Comparison of ENCODE assay signal across 8 mouse cellular contexts in the genomic region with DNA sequence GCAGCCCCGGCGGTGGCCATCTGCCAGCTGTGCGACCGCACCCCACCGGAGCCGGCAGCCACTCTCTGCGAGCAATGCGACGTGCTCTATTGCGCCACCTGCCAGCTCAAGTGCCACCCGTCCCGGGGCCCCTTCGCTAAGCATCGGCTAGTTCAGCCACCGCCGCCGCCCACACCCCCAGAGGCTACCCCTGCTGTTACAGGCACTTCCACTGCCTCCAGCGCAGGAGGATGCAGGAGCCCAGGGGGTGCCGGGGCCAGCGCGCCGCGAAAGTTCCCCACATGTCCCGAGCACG. TPM values are rescaled to one million over a fixed set of nuclear protein-coding genes. Genes with fewer than 3 reads are reported as not detected.
DNase-seq lines count a peak whose midpoint lies in the region; ATAC-seq and TF ChIP-seq lines count a peak whose summit lies in the region.

No protein-coding gene starts in this region.

- no peak overlapping the region for H3K27ac ChIP-seq in heart, embryonic 11.5 days (ENCODE audit: low read depth, low read length)
- no peak overlapping the region for H3K27ac ChIP-seq in liver, embryonic 14.5 days
- peak overlapping the region; percentile 98 for H3K27ac ChIP-seq in neural tube, embryonic 15.5 days (replicated peaks)
- H3K27ac ChIP-seq in thymus, adult 2 months (ENCODE audit: control insufficient read depth, insufficient read depth, low read length): no peak overlapping the region

- under 1% methylated on average over 25 of the region's 25 CpGs for WGBS in heart, embryonic 11.5 days (ENCODE audit: insufficient replicate concordance)
- under 1% methylated on average over 19 of the region's 25 CpGs for WGBS in liver, embryonic 14.5 days (ENCODE audit: insufficient replicate concordance)
- WGBS in neural tube, embryonic 15.5 days: 0% methylated on average over 21 of the region's 25 CpGs
- WGBS in thymus, adult 2 months: 2% methylated on average over 25 of the region's 25 CpGs

- H3K4me1 ChIP-seq in heart, embryonic 11.5 days (ENCODE audit: control insufficient read depth, insufficient read depth, low read length): peaks cover 17% of the 10 kb centered on the region
- 0 out of 4 replicates have a peak, but pooled peaks cover 0 to 3% of the 10 kb centered on the region in 2 experiments for H3K4me1 ChIP-seq in liver, embryonic 14.5 days (replicated peaks; ENCODE audit: control insufficient read depth in 2 of 2, insufficient read depth in 2 of 2, low read length in 1 of 2)
- peaks cover 78% of the 10 kb centered on the region for H3K4me1 ChIP-seq in neural tube, embryonic 15.5 days
- peaks cover 21% of the 10 kb centered on the region for H3K4me1 ChIP-seq in thymus, adult 2 months (replicated peaks; ENCODE audit: control insufficient read depth, insufficient read depth, low read length)

- no peak for TF ChIP-seq POLR2A in thymus, adult 2 months (IDR thresholded peaks at IDR 0.05; ENCODE audit: control insufficient read depth, extremely low read depth, insufficient read depth, low read length, poor library complexity)

- H3K36me3 ChIP-seq in heart, embryonic 11.5 days (ENCODE audit: control insufficient read depth, insufficient read depth, low read length): no peaks in the 10 kb centered on the region
- H3K36me3 ChIP-seq in liver, embryonic 14.5 days (replicated peaks; ENCODE audit: control insufficient read depth, insufficient read depth, low read depth): no peaks in the 10 kb centered on the region
- H3K36me3 ChIP-seq in neural tube, embryonic 15.5 days: no peaks in the 10 kb centered on the region
- H3K36me3 ChIP-seq in thymus, adult 2 months (ENCODE audit: control insufficient read depth, insufficient read depth, low read length): no peaks in the 10 kb centered on the region

- H3K9ac ChIP-seq in heart, embryonic 11.5 days (ENCODE audit: low read depth, low read length): no peak overlapping the region
- no peak overlapping the region for H3K9ac ChIP-seq in liver, embryonic 14.5 days (replicated peaks)
- H3K9ac ChIP-seq in neural tube, embryonic 15.5 days (replicated peaks): peak overlapping the region; percentile 64

- peak overlapping the region; percentile 66 for H3K4me3 ChIP-seq in heart, embryonic 11.5 days (ENCODE audit: low read depth, low read length)
- no peak overlapping the region for H3K4me3 ChIP-seq in liver, embryonic 14.5 days (ENCODE audit: insufficient read depth in 1 of 2, low read depth in 2 of 2, low read length in 2 of 2)
- H3K4me3 ChIP-seq in neural tube, embryonic 15.5 days (replicated peaks): peak overlapping the region; percentile 77
- H3K4me3 ChIP-seq in thymus, adult 2 months (ENCODE audit: control insufficient read depth, insufficient read depth, low read length): no peak overlapping the region

- peak; percentile 39 for TF ChIP-seq CTCF in liver, embryonic 14.5 days (IDR thresholded peaks at IDR 0.05; ENCODE audit: low read depth)
- TF ChIP-seq CTCF in thymus, adult 2 months (IDR thresholded peaks at IDR 0.05; ENCODE audit: borderline replicate concordance, control insufficient read depth, extremely low read depth, insufficient read depth, low read length, poor library complexity): no peak

- ATAC-seq in heart, embryonic 11.5 days (replicated peaks; ENCODE audit: insufficient number of reproducible peaks, low FRiP score, low TSS enrichment): no peak
- ATAC-seq in liver, embryonic 14.5 days (ENCODE audit: insufficient read depth): no peak
- ATAC-seq in neural tube, embryonic 15.5 days (ENCODE audit: low FRiP score): peak; percentile 18

- H3K27me3 ChIP-seq in heart, embryonic 11.5 days (ENCODE audit: control insufficient read depth, insufficient read depth, low read length): peaks cover 52% of the 10 kb centered on the region
- H3K27me3 ChIP-seq in liver, embryonic 14.5 days (ENCODE audit: control insufficient read depth, insufficient read depth, low read length): peaks cover 56% of the 10 kb centered on the region
- no peaks in the 10 kb centered on the region for H3K27me3 ChIP-seq in neural tube, embryonic 15.5 days (replicated peaks)
- peaks cover 16% of the 10 kb centered on the region for H3K27me3 ChIP-seq in thymus, adult 2 months (ENCODE audit: control insufficient read depth, insufficient read depth, low read length)

- H3K4me2 ChIP-seq in heart, embryonic 11.5 days: peak overlapping the region; percentile 99
- no peak overlapping the region; the same call in 1 of the 2 replicates for H3K4me2 ChIP-seq in liver, embryonic 14.5 days (ENCODE audit: low read depth)
- peak overlapping the region; percentile 69 for H3K4me2 ChIP-seq in neural tube, embryonic 15.5 days

- no peaks in the 10 kb centered on the region for H3K9me3 ChIP-seq in heart, embryonic 11.5 days (replicated peaks; ENCODE audit: control insufficient read depth, low read length)
- no peaks in the 10 kb centered on the region for H3K9me3 ChIP-seq in liver, embryonic 14.5 days (ENCODE audit: control insufficient read depth, low read length)
- H3K9me3 ChIP-seq in neural tube, embryonic 15.5 days (replicated peaks): no peaks in the 10 kb centered on the region

- DNase-seq in kidney, adult 18-20 months: peak; percentile 56
- no peak for DNase-seq in kidney, adult 11 months
- DNase-seq in cerebellum, postnatal 36 days: peak; percentile 90
- peak; percentile 68 for DNase-seq in kidney, postnatal 10 days
- DNase-seq in liver, embryonic 14.5 days (ENCODE audit: low read depth in 3 of 3, low spot score in 3 of 3): no peak
- DNase-seq in thymus, adult 2 months: peak; percentile 54

- no peak for TF ChIP-seq EP300 in liver, embryonic 14.5 days (IDR thresholded peaks at IDR 0.05; ENCODE audit: low read depth)

RNA-seq across cellular contexts. Expression of gene Trim67, which starts 1.5 kb away (rescaled TPM):
- 0.07 and 0.15 TPM in 2 replicates for polyA plus RNA-seq in heart, embryonic 11.5 days (2014; fragmentation: Nextera tagmentation; extraction: Ambion mirVana)
- 0.03 and 0.11 TPM in 2 replicates for polyA plus RNA-seq in liver, embryonic 14.5 days (2012; rRNA removed)
- polyA plus RNA-seq in liver, embryonic 14.5 days (2014; fragmentation: Nextera tagmentation; extraction: Ambion mirVana): 0.03 and 0.05 TPM in 2 replicates
- polyA plus RNA-seq in neural tube, embryonic 15.5 days (2015; fragmentation: Nextera tagmentation; extraction: Ambion mirVana): 23.6 and 28.3 TPM in 2 replicates
- 0.26 TPM in 2 replicates for polyA plus RNA-seq in thymus, adult 2 months (2012; rRNA removed)

RNA-seq across cellular contexts. Expression of gene Fam89a, which starts 42.8 kb away (rescaled TPM):
- polyA plus RNA-seq in heart, embryonic 11.5 days (2014; fragmentation: Nextera tagmentation; extraction: Ambion mirVana): 2.4 and 3.1 TPM in 2 replicates
- polyA plus RNA-seq in liver, embryonic 14.5 days (2012; rRNA removed): 2.0 and 2.2 TPM in 2 replicates
- 2.5 and 2.7 TPM in 2 replicates for polyA plus RNA-seq in liver, embryonic 14.5 days (2014; fragmentation: Nextera tagmentation; extraction: Ambion mirVana)
- polyA plus RNA-seq in neural tube, embryonic 15.5 days (2015; fragmentation: Nextera tagmentation; extraction: Ambion mirVana): 3.8 and 5.1 TPM in 2 replicates
- polyA plus RNA-seq in thymus, adult 2 months (2012; rRNA removed): 14.2 and 15.5 TPM in 2 replicates

Comparison
In these comparisons a context has a peak if more than half of its experiments do, and no peak if none do; other contexts are left out.
1. DNase-seq: peak in kidney, adult 18-20 months (single experiment), cerebellum, postnatal 36 days (2 of 2), kidney, postnatal 10 days (single experiment) and thymus, adult 2 months (single experiment); none in kidney, adult 11 months (single experiment) and liver, embryonic 14.5 days (0 of 3).
2. H3K4me3 ChIP-seq: peak in heart, embryonic 11.5 days (single experiment) and neural tube, embryonic 15.5 days (single experiment); none in liver, embryonic 14.5 days (0 of 2) and thymus, adult 2 months (single experiment).
3. RNA of gene Trim67, which starts 1.5 kb away (polyA plus RNA-seq): 23.6 to 28.3 TPM in neural tube, embryonic 15.5 days; 0.26 TPM in thymus, adult 2 months, 0.07 to 0.15 TPM in heart, embryonic 11.5 days and 0.03 to 0.11 TPM in liver, embryonic 14.5 days; every median in the first group is over 10 times any median in the second.